In genomic region chr3:110344846-110345245, GRCm38 (mm10) we compare ENCODE assay signal across 13 mouse cellular contexts.
A peak's percentile ranks its signal among the peaks of the same experiment; 100 is the strongest.
DNase-seq lines count a peak whose midpoint lies in the region; ATAC-seq and TF ChIP-seq lines count a peak whose summit lies in the region.
"Had no signal": no experiment of that assay in that cellular context is flagged by ENCODE, and none has a peak within 500 bp of the region (broad histone marks: within the 10 kb centered on the region; RNA-seq: fewer than 3 reads in every experiment).

No protein-coding gene starts in this region.

- no peak for DNase-seq in midbrain, embryonic 14.5 days
- DNase-seq in cerebellum, adult 8-10 months = peak; percentile 16
- DNase-seq in forelimb bud, embryonic 11.5 days (ENCODE audit: low read depth, low spot score) = peak; percentile 13
- DNase-seq in liver, postnatal 0 days = no peak
- DNase-seq in ovary, postnatal 14 days (ENCODE audit: low spot score) = no peak
- DNase-seq: adrenal gland, adult 2 months; spleen, adult 18-20 months; thymus, adult 18-20 months had no signal

- ATAC-seq in midbrain, embryonic 12.5 days (ENCODE audit: low FRiP score, low read depth) = 0 out of 2 replicates have a peak, but pooled peaks have one; percentile 30
- no peak for ATAC-seq in midbrain, embryonic 14.5 days (ENCODE audit: low FRiP score, low TSS enrichment)
- no peak for ATAC-seq in megakaryocyte-erythroid progenitor cell, adult 5-6 weeks (replicated peaks; ENCODE audit: low FRiP score, low TSS enrichment, poor library complexity, severe bottlenecking)
- no peak for ATAC-seq in liver, postnatal 0 days
- ATAC-seq: forebrain, embryonic 16.5 days had no signal

- H3K4me1 ChIP-seq in midbrain, embryonic 12.5 days = no peaks in the 10 kb centered on the region
- H3K4me1 ChIP-seq in midbrain, embryonic 14.5 days (ENCODE audit: control insufficient read depth, insufficient read depth, low read length) = no peaks in the 10 kb centered on the region
- no peaks in the 10 kb centered on the region for H3K4me1 ChIP-seq in liver, postnatal 0 days (ENCODE audit: insufficient read depth)
- H3K4me1 ChIP-seq: limb, embryonic 12.5 days had no signal

- 0 out of 2 replicates have a peak, but pooled peaks cover 4% of the 10 kb centered on the region for H3K9me3 ChIP-seq in midbrain, embryonic 12.5 days
- H3K9me3 ChIP-seq in midbrain, embryonic 14.5 days (ENCODE audit: control insufficient read depth, low read length) = no peaks in the 10 kb centered on the region
- H3K9me3 ChIP-seq in liver, postnatal 0 days (ENCODE audit: low read length) = no peaks in the 10 kb centered on the region
- H3K9me3 ChIP-seq: limb, embryonic 12.5 days had no signal

- H3K4me2 ChIP-seq in midbrain, embryonic 12.5 days (replicated peaks) = no peak overlapping the region
- no peak overlapping the region for H3K4me2 ChIP-seq in midbrain, embryonic 14.5 days (ENCODE audit: low read length)
- no peak overlapping the region for H3K4me2 ChIP-seq in liver, postnatal 0 days (ENCODE audit: low read depth, low read length)
- H3K4me2 ChIP-seq: heart, embryonic 11.5 days; limb, embryonic 12.5 days had no signal

- no peaks in the 10 kb centered on the region for H3K36me3 ChIP-seq in midbrain, embryonic 12.5 days
- H3K36me3 ChIP-seq in midbrain, embryonic 14.5 days (ENCODE audit: control insufficient read depth, insufficient read depth, low read length) = no peaks in the 10 kb centered on the region
- no peaks in the 10 kb centered on the region for H3K36me3 ChIP-seq in liver, postnatal 0 days (replicated peaks; ENCODE audit: insufficient read depth, low read length)
- H3K36me3 ChIP-seq: limb, embryonic 12.5 days had no signal

- no peak overlapping the region for H3K4me3 ChIP-seq in midbrain, embryonic 12.5 days
- H3K4me3 ChIP-seq in midbrain, embryonic 14.5 days (replicated peaks; ENCODE audit: low read depth, low read length) = no peak overlapping the region
- H3K4me3 ChIP-seq in liver, postnatal 0 days (ENCODE audit: low read depth, low read length) = no peak overlapping the region
- H3K4me3 ChIP-seq: limb, embryonic 12.5 days had no signal

- H3K9ac ChIP-seq in midbrain, embryonic 12.5 days (replicated peaks) = no peak overlapping the region
- H3K9ac ChIP-seq in midbrain, embryonic 14.5 days (replicated peaks; ENCODE audit: low read length) = no peak overlapping the region
- no peak overlapping the region for H3K9ac ChIP-seq in liver, postnatal 0 days (replicated peaks)
- H3K9ac ChIP-seq: limb, embryonic 12.5 days had no signal

- H3K27ac ChIP-seq in midbrain, embryonic 12.5 days (replicated peaks) = no peak overlapping the region
- no peak overlapping the region for H3K27ac ChIP-seq in midbrain, embryonic 14.5 days (replicated peaks; ENCODE audit: low read depth, low read length)
- H3K27ac ChIP-seq in liver, postnatal 0 days (ENCODE audit: low read depth) = no peak overlapping the region
- H3K27ac ChIP-seq: limb, embryonic 12.5 days had no signal

- H3K27me3 ChIP-seq in midbrain, embryonic 12.5 days = no peaks in the 10 kb centered on the region
- H3K27me3 ChIP-seq in midbrain, embryonic 14.5 days (ENCODE audit: control insufficient read depth, insufficient read depth, low read length) = no peaks in the 10 kb centered on the region
- no peaks in the 10 kb centered on the region for H3K27me3 ChIP-seq in liver, postnatal 0 days (ENCODE audit: insufficient read depth, low read length)
- H3K27me3 ChIP-seq: limb, embryonic 12.5 days had no signal

- WGBS in midbrain, embryonic 12.5 days = 58% methylated on average over 4 of the region's 4 CpGs
- 53% methylated on average over 4 of the region's 4 CpGs for WGBS in midbrain, embryonic 14.5 days
- WGBS in liver, postnatal 0 days (ENCODE audit: insufficient replicate concordance) = 66% methylated on average over 4 of the region's 4 CpGs

- no peak for TF ChIP-seq EP300 in liver, postnatal 0 days (IDR thresholded peaks at IDR 0.05; ENCODE audit: low read depth)

- TF ChIP-seq CTCF in liver, postnatal 0 days (IDR thresholded peaks at IDR 0.05; ENCODE audit: low read depth) = no peak

Comparison
In these comparisons a context has a peak if more than half of its experiments do, and no peak if none do; other contexts are left out.
1. DNase-seq: peak in cerebellum, adult 8-10 months (single experiment) and forelimb bud, embryonic 11.5 days (single experiment); none in midbrain, embryonic 14.5 days (single experiment), liver, postnatal 0 days (single experiment) and ovary, postnatal 14 days (single experiment).